Mouse (Mus musculus) layer of hippocampus, postnatal 25 days (tissue): ENCODE results near the gene Bak1. TPM values are rescaled to one million over a fixed set of nuclear protein-coding genes. Genes with fewer than 3 reads are reported as not detected.
A peak's percentile ranks its signal among the peaks of the same experiment; 100 is the strongest.
"Not testable (repeated sequence)": the region's sequence is repeated elsewhere in the genome, so short reads cannot be mapped to it uniquely, and the experiment has no call there.

ENCODE experiments used
- DNase-seq, 2 experiments: peaks; one replicate each; pipeline ENCODE4 v3.0.0; 2022; ENCODE audit warnings: mixed read lengths in 2 of 2, low spot score in 1 of 2; ENCODE audit errors: extremely low spot score in 1 of 2
- total RNA-seq, 2 experiments: library from RNA; stranded (reverse); gene quantifications; 2 replicates each; pipeline ENCODE4 v1.2.3; 2021

Gene Bak1
- total RNA-seq, 2 experiments from 2014 or later, result 15.4 to 16.3 TPM

DNA sequence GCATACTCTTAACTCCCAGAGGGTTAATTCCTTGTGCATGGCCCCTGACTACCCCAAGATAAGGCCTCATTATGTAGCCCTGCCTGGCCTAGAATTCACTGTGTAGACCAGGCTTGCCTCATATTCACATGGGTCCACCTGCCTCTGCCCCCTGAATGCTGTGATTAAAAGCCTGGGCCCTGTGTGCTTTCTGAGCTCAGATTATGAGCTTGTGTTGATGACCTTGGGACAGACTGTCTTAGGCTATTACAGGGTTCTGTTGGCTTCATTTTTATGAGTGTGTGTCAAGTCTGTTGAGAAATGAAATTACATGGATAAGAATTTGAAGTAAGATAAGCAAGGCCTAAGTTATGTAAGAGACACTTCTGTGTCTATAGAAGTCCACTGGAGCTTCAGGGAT, 38.3 kb downstream of the Bak1 start:
- DNase-seq, result no peak

DNA sequence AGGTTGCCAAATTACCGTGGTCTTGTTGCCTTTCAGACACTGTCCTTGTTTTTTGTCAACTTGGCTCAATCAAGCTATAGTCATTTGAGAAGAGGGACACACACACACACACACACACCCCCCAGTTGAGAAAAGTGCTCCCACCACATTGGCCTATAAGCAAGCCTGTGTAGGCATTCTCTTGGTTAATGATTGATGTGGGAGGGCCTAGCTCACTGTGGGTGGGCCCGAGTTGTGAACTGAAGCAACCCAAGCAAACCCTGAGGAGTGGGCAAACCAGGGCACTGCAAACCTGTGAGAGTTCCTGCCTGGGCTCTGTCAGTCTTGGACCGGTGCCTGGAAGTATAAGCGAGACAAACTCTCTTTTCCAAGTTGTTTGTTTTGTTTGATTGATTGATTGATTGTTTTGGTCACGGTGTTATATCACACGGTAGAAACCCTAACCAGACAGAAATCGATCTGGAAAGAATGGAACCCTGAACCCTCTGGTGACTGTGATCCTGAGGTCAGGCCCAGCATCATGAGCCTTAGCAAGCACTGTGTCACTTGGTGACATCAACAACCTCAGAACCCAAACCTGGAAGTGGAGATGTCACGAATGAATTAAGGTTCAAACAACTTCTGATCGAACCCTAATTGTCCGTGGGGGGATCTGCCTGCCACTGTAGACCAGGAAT, 43.2 kb downstream of the Bak1 start:
- no peak for DNase-seq

DNA sequence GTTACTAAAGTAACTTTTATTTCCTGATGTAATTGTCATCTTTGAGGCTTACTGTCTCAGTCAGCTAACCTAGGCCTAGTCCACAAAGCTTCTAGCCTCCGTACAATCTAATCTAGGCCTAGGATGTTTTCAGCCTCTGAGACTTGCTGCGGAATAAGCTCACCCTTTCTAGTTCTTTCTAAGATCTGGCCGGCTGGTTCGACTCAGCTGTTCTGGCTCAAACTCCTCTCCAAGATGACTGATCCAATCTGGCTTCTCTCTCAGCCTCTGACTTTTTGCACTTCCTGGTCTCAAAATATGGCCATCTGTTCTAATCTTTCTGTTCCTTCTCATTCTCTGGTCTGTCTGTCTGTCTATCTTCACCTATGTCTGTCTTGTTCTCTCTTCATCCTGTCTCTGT, 45.4 kb downstream of the Bak1 start:
- DNase-seq, result no peak

DNA sequence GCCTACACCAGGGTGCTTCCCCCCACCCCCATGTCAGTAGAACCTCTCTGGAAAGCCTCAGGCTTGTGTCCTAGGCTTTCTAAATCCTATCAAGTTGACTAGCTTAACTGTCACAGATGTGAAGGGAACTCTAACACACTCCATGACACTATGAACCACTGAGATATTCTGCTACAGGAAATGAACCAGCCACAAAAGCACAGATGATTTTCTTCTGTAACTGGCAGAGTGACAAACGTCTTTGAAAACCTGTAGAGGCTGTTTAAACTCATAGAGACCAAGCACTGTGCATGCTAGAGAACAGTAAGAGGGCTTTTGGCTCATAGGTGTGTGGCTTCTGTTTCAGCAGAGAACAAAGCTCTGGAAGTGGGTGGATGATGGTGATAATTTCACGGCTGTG, 47.8 kb downstream of the Bak1 start:
- no peak for DNase-seq

DNA sequence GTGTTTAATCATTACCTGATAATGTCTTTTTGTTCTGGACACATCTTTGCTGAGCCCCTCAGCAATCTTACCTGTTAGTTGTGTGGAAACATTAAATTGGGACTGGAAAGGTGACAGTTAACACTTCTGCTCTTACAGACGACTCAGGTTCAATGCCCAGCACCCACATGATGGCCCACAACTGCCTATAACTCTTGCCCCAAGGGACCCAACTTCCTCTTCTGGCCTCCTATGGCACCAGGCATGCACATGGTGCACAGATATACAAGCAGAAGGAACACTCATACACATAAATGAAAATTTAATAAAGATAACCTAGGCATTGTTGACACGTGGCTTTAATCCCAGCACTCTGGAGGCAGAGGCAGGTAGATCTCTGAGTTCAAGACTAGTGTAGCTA, 49.4 kb downstream of the Bak1 start:
- DNase-seq, result no peak

DNA sequence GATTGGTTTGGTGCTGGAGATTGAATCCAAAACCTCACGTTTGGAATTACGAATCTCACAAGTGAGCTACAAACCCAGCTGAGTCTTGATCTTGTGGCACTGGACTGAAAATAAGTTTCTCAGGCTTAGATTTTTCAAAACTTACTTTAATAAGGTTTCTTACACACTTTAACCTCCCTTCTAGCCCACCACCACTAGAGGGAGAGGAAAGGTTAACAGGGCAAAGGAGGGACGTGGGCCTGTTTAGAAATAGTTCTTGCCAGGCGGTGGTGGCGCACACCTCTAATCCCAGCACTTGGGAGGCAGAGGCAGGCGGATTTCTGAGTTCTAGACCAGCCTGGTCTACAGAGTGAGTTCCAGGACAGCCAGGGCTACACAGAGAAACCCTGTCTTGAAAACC, 51.5 kb downstream of the Bak1 start:
- not testable (repeated sequence) for DNase-seq

DNA sequence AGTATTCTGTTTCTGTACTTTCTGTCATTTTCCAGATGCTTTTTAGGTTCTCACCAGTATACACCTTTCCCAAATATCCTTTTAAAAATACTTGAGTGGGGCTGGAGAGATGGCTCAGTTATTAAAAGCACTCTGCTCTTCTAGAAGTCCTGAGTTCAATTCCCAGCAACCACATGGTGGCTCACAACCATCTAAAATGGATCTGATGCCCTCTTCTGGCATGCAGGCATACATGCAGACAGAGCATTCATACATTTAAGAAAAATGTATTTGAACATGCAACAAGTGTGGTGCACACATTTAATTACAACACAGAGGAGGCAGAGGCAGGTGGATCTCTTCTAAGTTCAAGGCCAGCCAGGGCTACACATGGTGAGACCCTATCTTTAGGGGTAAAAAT, 53.4 kb downstream of the Bak1 start:
- DNase-seq, result no peak

DNA sequence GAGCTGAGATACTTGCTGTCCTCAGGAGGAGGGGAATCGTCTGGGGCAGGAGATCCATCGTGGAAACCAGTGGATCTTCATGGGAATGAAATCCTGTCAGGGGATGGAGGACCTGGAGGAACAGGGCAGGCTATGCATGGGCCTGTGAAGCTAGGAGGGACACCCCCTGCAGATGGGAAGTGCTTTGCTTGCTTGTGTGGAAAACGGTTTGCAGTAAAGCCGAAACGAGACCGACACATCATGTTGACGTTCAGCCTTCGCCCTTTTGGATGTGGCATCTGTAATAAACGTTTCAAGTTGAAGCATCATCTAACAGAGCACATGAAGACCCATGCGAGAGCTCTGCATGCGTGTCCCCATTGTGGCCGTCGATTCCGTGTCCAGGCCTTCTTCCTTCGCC, 54.3 kb downstream of the Bak1 start:
- no peak for DNase-seq

DNA sequence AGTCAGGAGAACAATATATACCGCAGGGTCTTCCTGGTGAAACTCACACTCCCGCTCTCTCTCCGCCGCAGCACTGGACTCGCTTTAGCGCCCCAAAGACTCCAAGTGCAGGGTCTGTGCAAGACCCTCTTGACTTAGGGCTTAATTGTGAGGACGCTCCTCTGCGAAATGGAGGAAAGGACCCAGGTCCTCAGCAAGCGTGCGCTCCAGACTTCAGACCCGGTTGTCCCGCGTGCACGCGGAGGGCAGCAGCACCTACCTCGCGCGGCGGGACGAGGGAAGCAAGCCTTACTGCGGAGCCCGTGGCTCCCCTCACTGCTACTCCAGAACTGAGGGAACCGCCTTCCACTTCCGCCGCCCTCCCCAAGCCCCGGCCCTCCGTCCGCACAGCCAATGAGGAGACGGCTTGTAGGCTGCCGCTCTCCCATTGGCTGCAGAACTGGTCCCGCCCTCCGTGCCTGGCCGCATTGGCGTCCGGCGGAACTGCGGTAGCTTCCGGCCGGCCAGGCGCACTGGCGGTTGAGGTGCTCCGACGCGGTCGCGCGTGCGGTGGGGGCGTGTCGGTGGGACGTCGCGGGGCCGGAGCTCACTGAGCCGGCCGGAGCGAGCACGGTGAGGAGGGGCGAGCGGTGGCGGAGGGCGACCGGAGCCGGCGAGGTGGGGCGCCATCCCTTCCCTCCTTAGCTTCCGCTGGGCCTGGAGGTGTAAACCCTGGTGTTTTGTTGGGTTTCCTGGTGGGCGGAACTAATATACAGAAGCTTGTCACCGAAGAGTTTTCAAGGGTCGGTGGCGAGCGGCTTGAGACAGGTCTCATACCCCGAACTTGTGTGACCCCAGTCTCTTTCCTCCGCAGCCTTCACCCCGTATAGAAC, 55.9 kb downstream of the Bak1 start, which contains the start of gene Zbtb9:
Zbtb9 (plus strand) TSS at position 465 of the 872 bp plus-strand sequence.
- peak; percentile 87 for DNase-seq

DNA sequence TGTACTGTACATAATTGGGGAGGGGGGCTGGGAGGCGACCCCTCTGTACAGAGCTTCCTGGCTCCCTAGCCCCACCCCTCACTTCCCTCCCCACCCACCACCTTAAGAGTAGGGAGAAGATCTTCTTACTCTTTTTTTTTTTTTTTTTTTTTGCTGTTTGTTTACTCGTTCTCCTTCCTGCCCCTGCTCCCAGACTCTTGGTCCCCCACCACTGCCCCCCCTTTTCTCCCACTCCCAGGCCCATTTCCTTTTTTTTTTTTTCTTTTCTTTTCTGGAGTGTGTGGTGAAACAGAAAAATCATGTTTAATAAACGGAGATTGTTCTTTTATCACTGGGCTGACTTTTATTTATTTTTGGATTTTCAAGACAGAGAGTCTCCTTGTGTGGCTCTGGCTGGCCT, 56.7 kb downstream of the Bak1 start:
- no peak for DNase-seq

DNA sequence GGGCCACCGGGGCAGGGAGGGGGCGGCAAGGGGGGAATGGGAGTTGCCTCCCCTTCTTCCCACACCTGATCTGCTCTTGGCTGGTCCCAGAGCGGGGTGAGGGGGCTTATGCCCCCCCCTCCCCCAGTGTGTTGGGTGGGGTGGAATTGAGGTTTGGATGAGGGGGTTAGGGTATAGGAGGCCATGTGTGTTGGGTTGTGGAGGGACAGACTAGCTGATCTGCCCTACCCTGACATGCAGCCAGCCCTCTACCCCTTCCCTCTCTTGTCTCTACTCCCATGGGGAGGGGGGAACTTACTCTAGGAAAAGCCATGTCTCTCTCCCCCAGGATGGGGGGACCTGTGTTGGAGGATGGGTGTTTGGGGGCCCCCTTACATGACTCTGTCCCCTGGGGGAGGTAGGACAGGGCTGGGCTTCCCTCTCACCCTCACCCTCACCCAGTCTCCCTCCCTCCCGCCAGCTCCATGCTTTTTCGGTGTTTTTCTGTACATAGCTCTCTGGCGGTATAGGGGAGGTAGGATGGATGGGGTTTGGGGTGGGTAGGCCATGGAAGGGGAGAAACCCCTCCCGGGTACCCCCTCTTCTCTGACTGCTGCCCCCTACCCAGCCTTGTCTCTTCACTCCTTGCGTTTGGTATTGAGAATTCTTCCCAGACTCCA, 57.4 kb downstream of the Bak1 start:
- DNase-seq, result no peak

DNA sequence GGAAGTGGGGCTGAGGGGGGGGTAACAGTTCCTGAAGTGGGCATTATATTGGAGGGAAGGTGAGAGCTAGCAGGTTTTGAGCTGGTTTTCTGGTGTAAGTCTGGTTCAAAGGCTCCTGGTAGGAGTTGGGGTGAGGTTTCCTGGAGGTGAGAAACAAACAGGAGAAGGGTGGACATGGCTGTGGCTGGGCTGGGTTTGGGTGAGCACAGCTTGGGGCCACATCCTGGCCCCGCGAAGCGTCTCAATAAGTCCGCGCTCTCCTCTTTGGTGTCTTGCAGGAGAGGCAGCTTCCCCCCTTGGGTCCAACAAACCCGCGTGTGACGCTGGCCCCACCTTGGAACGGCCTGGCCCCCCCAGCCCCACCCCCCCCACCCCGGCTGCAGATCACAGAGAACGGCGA, 58.6 kb downstream of the Bak1 start:
- no peak for DNase-seq

Other genes starting within 250 kb of the Bak1 start
- gene Bnip1, start 247.9 kb downstream of the Bak1 start, total RNA-seq, result 10 to 100 TPM; 28.7 to 29.7 TPM
- not detected for gene Nkx2-5, start 184.0 kb downstream of the Bak1 start, total RNA-seq
- gene Kifc5b, start 111.9 kb downstream of the Bak1 start, total RNA-seq, result 1 to 10 TPM; 2.9 to 3.1 TPM
- gene Phf1, start 96.0 kb downstream of the Bak1 start, total RNA-seq, result 10 to 100 TPM; 27.0 to 29.4 TPM
- gene Cuta, start 89.4 kb downstream of the Bak1 start, total RNA-seq, result 100 to 1,000 TPM; 100 to 113 TPM
- gene Syngap1, start 87.8 kb downstream of the Bak1 start, total RNA-seq, result 100 to 1,000 TPM; 399 to 523 TPM
- gene Zbtb9, start 55.8 kb downstream of the Bak1 start, total RNA-seq, result 10 to 100 TPM; 14.8 to 16.2 TPM
- 1 to 10 TPM; 1.5 to 2.1 TPM for gene Itpr3, start 28.3 kb upstream of the Bak1 start, total RNA-seq
- gene Uqcc2, start 104.9 kb upstream of the Bak1 start, total RNA-seq, result 100 to 1,000 TPM; 199 to 213 TPM
- under 1 TPM; 0.21 to 0.30 TPM for gene Ip6k3, start 138.8 kb upstream of the Bak1 start, total RNA-seq
- gene Lemd2, start 175.5 kb upstream of the Bak1 start, total RNA-seq, result 10 to 100 TPM; 39.7 to 46.2 TPM